Mouse (Mus musculus) adrenal gland, adult 8-10 months (tissue): ENCODE measurements around the gene Rab6a. TPM values are rescaled to one million over a fixed set of nuclear protein-coding genes. Genes with fewer than 3 reads are reported as not detected.
A peak's percentile ranks its signal among the peaks of the same experiment; 100 is the strongest.

ENCODE experiments used
- DNase-seq: peaks from one replicate; pipeline ENCODE4 v3.0.0; 2022
- total RNA-seq, 4 experiments: library from RNA; stranded (reverse); gene quantifications; 2 replicates each; pipeline ENCODE4 v1.2.4; 2022

Gene Rab6a
- total RNA-seq, 4 experiments from 2014 or later, result 64.3 to 76.2 (median 70.9) TPM

GRCm38 (mm10) chr7:100684081-100684480, 76.9 kb downstream of the Rab6a start:
- DNase-seq, result no peak

GRCm38 (mm10) chr7:100684538-100684937, 77.3 kb downstream of the Rab6a start:
- DNase-seq, result no peak

DNA sequence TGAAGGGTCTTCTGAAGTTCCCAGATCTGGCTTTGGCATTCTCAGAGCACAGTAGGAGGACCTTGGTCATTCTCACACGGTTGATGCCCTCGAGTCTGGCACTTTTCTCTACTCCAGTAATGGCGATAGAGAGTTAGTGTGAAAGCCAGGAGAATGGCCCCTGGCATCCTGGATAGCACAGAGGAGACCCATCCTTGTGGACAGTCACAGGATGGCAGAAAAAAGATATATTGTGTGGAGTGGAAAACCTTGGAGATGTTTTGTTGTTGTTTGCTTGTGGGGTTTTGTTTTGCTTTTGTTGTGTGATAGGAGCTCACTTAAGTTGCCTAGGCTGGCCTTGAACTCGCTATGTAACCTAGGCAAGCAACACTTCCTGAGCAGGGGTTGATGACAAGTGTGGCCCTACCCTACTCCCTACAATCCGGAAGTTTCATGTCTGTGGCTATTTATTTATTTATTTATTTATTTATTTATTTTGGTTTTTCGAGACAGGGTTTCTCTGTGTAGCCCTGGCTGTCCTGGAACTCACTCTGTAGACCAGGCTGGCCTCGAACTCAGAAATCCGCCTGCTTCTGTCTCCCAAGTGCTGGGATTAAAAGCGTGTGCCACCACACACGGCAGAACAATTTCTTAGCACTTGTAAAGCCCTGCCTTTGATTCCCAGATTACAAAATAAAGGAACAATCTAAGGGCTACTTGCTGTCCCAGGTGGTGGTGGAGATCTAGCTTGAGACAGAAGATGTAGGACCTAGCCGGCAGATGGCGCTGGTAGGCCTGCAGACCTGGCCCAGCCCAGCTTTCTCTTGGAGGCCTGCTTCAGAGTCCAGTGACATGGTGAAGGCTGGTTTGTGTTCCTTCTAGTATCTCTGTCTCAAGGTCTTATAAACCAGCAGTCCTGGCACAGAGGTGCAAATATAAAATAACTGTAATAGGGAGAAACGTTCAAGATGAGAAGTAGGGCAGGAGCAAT, 78.1 kb downstream of the Rab6a start:
- peak; percentile 37 for DNase-seq

GRCm38 (mm10) chr7:100688471-100688870, 81.3 kb downstream of the Rab6a start:
- no peak for DNase-seq

Other genes with a start within 250 kb of the Rab6a start
- 10 to 100 TPM; 19.7 to 29.1 (median 26.8) TPM for gene C2cd3, start 235.2 kb upstream of the Rab6a start, total RNA-seq
- gene Ppme1, start 235.1 kb upstream of the Rab6a start, total RNA-seq, result 10 to 100 TPM; 55.4 to 65.8 (median 61.8) TPM
- 10 to 100 TPM in 3 of 4 experiments, 1 to 10 TPM in 1; 6.3 to 17.8 (median 14.7) TPM for gene Ucp3, start 134.4 kb upstream of the Rab6a start, total RNA-seq
- 100 to 1,000 TPM; 212 to 320 (median 270) TPM for gene Ucp2, start 114.1 kb upstream of the Rab6a start, total RNA-seq
- gene Dnajb13, start 92.5 kb upstream of the Rab6a start, total RNA-seq, result under 1 TPM; 0.20 to 0.89 (median 0.42) TPM
- gene Coa4, start 70.3 kb upstream of the Rab6a start, total RNA-seq, result 10 to 100 TPM in 3 of 4 experiments, 1 to 10 TPM in 1; 8.1 to 14.5 (median 11.3) TPM
- gene Mrpl48, start 891 bp downstream of the Rab6a start, total RNA-seq, result 10 to 100 TPM; 51.9 to 63.8 (median 57.9) TPM
- 1 to 10 TPM; 3.9 to 6.9 (median 4.8) TPM for gene Plekhb1, start 55.0 kb downstream of the Rab6a start, total RNA-seq
- 10 to 100 TPM; 46.7 to 75.8 (median 55.1) TPM for gene Fam168a, start 99.2 kb downstream of the Rab6a start, total RNA-seq